Mouse (Mus musculus): ENCODE measurements around the gene Rhobtb1.

DNA sequence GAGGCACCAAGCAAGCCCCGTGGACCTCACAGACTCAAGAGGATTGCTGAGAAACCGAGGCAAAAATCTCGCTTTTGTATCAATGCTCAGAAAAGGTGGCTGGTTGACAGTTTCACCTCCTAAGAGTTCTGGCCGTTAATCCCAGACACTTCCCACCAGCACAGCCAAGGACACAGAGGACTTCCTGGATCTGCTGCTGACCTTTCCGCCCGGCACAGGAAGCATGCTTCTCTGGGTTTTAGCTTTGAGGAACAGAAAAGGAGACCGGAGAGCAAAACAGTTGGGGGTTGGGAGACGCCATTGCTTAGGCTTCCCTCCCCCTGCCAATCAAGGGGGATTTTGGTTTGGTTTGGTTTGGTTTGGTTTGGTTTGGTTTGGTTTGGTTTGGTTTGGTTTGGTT lies 108.7 kb downstream of the Rhobtb1 start:
- no peak for TF ChIP-seq POLR2A (IDR thresholded peaks at IDR 0.05; ENCODE audit: control insufficient read depth, extremely low read depth, insufficient read depth, low read length, poor library complexity)
- TF ChIP-seq CTCF (IDR thresholded peaks at IDR 0.05; ENCODE audit: borderline replicate concordance, control insufficient read depth, extremely low read depth, insufficient read depth, low read length, poor library complexity), result no peak

Measured in thymus, adult 2 months (tissue).